Mouse (Mus musculus): ENCODE data around the gene Blvrb. TPM values are rescaled to one million over a fixed set of nuclear protein-coding genes. Genes with fewer than 3 reads are reported as not detected.

Gene Blvrb
- polyA plus RNA-seq, 1 experiment from 2014 or later, result 853 TPM

GRCm38 (mm10) chr7:27514961-27515360 lies 67.2 kb downstream of the Blvrb start:
- Histone ChIP-seq H3K4me3 (ENCODE audit: low read depth, low read length) (no peak overlapping the region), H3K4me1 (ENCODE audit: control insufficient read depth, low read depth, low read length) (no peaks in the 10 kb centered on the region), H3K4me2 (ENCODE audit: low read depth, low read length) (no peak overlapping the region), H3K9me3 (replicated peaks; ENCODE audit: control insufficient read depth, low read length) (no peaks in the 10 kb centered on the region), H3K9ac (ENCODE audit: low read depth, low read length) (no peak overlapping the region), H3K36me3 (ENCODE audit: control insufficient read depth, insufficient read depth) (no peaks in the 10 kb centered on the region), H3K27me3 (ENCODE audit: control insufficient read depth, insufficient read depth, low read depth, low read length) (no peaks in the 10 kb centered on the region), H3K27ac (ENCODE audit: low read length) (no peak overlapping the region)
- ATAC-seq (ENCODE audit: low read depth), result no peak
- 71% methylated on average over 9 of the region's 9 CpGs for WGBS (ENCODE audit: insufficient replicate concordance)

Other genes starting within 250 kb of the Blvrb start
- 1.6 and 2.0 TPM in 2 replicates for gene Itpkc, start 219.3 kb upstream of the Blvrb start, polyA plus RNA-seq (2015; fragmentation: Nextera tagmentation; extraction: Ambion mirVana)
- 26.6 and 32.3 TPM in 2 replicates for gene Coq8b, start 215.0 kb upstream of the Blvrb start, polyA plus RNA-seq (2015; fragmentation: Nextera tagmentation; extraction: Ambion mirVana)
- gene Numbl, start 189.5 kb upstream of the Blvrb start, polyA plus RNA-seq (2015; fragmentation: Nextera tagmentation; extraction: Ambion mirVana), result 1.2 and 1.9 TPM in 2 replicates
- gene Ltbp4, start 110.3 kb upstream of the Blvrb start, polyA plus RNA-seq (2015; fragmentation: Nextera tagmentation; extraction: Ambion mirVana), result 5.2 and 7.6 TPM in 2 replicates
- 16.1 and 16.5 TPM in 2 replicates for gene Shkbp1, start 92.0 kb upstream of the Blvrb start, polyA plus RNA-seq (2015; fragmentation: Nextera tagmentation; extraction: Ambion mirVana)
- 0.23 and 0.44 TPM in 2 replicates for gene Gm20479, start 90.6 kb upstream of the Blvrb start, polyA plus RNA-seq (2015; fragmentation: Nextera tagmentation; extraction: Ambion mirVana)
- gene Sptbn4, start 292 bp upstream of the Blvrb start, polyA plus RNA-seq (2015; fragmentation: Nextera tagmentation; extraction: Ambion mirVana), result 0.02 and 0.06 TPM in 2 replicates
- gene Sertad3, start 25.8 kb downstream of the Blvrb start, polyA plus RNA-seq (2015; fragmentation: Nextera tagmentation; extraction: Ambion mirVana), result 35.5 and 37.6 TPM in 2 replicates
- 29.2 and 31.6 TPM in 2 replicates for gene Sertad1, start 38.9 kb downstream of the Blvrb start, polyA plus RNA-seq (2015; fragmentation: Nextera tagmentation; extraction: Ambion mirVana)
- gene Prx, start 51.3 kb downstream of the Blvrb start, polyA plus RNA-seq (2015; fragmentation: Nextera tagmentation; extraction: Ambion mirVana), result 0.74 and 0.81 TPM in 2 replicates
- 0.09 TPM in 1 of 2 replicates, not detected in the other for gene Hipk4, start 75.3 kb downstream of the Blvrb start, polyA plus RNA-seq (2015; fragmentation: Nextera tagmentation; extraction: Ambion mirVana)
- 85.0 and 101 TPM in 2 replicates for gene Pld3, start 105.2 kb downstream of the Blvrb start, polyA plus RNA-seq (2015; fragmentation: Nextera tagmentation; extraction: Ambion mirVana)
- 15.6 and 16.1 TPM in 2 replicates for gene 2310022A10Rik, start 105.3 kb downstream of the Blvrb start, polyA plus RNA-seq (2015; fragmentation: Nextera tagmentation; extraction: Ambion mirVana)
- gene Akt2, start 143.6 kb downstream of the Blvrb start, polyA plus RNA-seq (2015; fragmentation: Nextera tagmentation; extraction: Ambion mirVana), result 24.8 and 26.3 TPM in 2 replicates
- gene Ttc9b, start 205.9 kb downstream of the Blvrb start, polyA plus RNA-seq (2015; fragmentation: Nextera tagmentation; extraction: Ambion mirVana), result not detected in 2 replicates
- gene Map3k10, start 226.6 kb downstream of the Blvrb start, polyA plus RNA-seq (2015; fragmentation: Nextera tagmentation; extraction: Ambion mirVana), result 1.1 and 1.4 TPM in 2 replicates
- 0.58 and 0.68 TPM in 2 replicates for gene Zfp607b, start 241.4 kb downstream of the Blvrb start, polyA plus RNA-seq (2015; fragmentation: Nextera tagmentation; extraction: Ambion mirVana)